Mouse (Mus musculus) heart, embryonic 11.5 days (tissue): Measurements from ENCODE around the gene Olfr117. TPM values are rescaled to one million over a fixed set of nuclear protein-coding genes. Genes with fewer than 3 reads are reported as not detected.
"Not testable (repeated sequence)": the region's sequence is repeated elsewhere in the genome, so short reads cannot be mapped to it uniquely, and the experiment has no call there.

ENCODE experiments used
- ATAC-seq: fragments of 200-750 bp; cut with Nextera tagmentation; replicated peaks from 2 replicates; pipeline ENCODE4 v1.8.0; 2017; ENCODE audit warnings: moderate library complexity; ENCODE audit not compliant: insufficient number of reproducible peaks, low FRiP score, low TSS enrichment
- H3K27ac ChIP-seq: fragments of 300-500 bp; sonication (generic); 2 replicates; pipeline ENCODE4 v1.5.1; 2014; ENCODE audit warnings: mild to moderate bottlenecking, low read depth, low read length
- H3K27me3 ChIP-seq: fragments of 300-500 bp; sonication (generic); 2 replicates; pipeline ENCODE4 v1.6.1; 2014; ENCODE audit warnings: mild to moderate bottlenecking, low read length, mixed read lengths; ENCODE audit not compliant: control insufficient read depth, insufficient read depth
- H3K36me3 ChIP-seq: fragments of 300-500 bp; sonication (generic); 2 replicates; pipeline ENCODE4 v1.6.1; 2014; ENCODE audit warnings: mild to moderate bottlenecking, low read length, moderate library complexity, mixed read lengths; ENCODE audit not compliant: control insufficient read depth, insufficient read depth
- H3K4me1 ChIP-seq: fragments of 300-500 bp; sonication (generic); 2 replicates; pipeline ENCODE4 v1.6.1; 2014; ENCODE audit warnings: low read length; ENCODE audit not compliant: control insufficient read depth, insufficient read depth
- H3K4me2 ChIP-seq: fragments of 300-500 bp; sonication (generic); 2 replicates; pipeline ENCODE4 v1.6.1; 2014; ENCODE audit warnings: mild to moderate bottlenecking, moderate library complexity
- H3K4me3 ChIP-seq: fragments of 300-500 bp; sonication (generic); 2 replicates; pipeline ENCODE4 v1.5.1; 2014; ENCODE audit warnings: low read depth, low read length
- H3K9ac ChIP-seq: fragments of 300-500 bp; sonication (generic); 2 replicates; pipeline ENCODE4 v1.6.1; 2014; ENCODE audit warnings: mild to moderate bottlenecking, low read depth, low read length, moderate library complexity
- H3K9me3 ChIP-seq: fragments of 300-500 bp; sonication (generic); replicated peaks from 2 replicates; pipeline ENCODE4 v1.6.1; 2016; ENCODE audit warnings: low read length; ENCODE audit not compliant: control insufficient read depth
- WGBS: fragments of 180-500 bp; shearing (Covaris S2); extraction: QIAGEN DNeasy Blood & Tissue Kit; methylation state at CpG from one replicate; pipeline ENCODE4 v1.1.7; 2014; ENCODE audit not compliant: insufficient replicate concordance; 5-methylcytosine and 5-hydroxymethylcytosine counted together
- polyA plus RNA-seq: library from polyadenylated mRNA; unstranded; fragments of >200 nt; fragmentation: Nextera tagmentation; extraction: Ambion mirVana; gene quantifications from 2 replicates; pipeline ENCODE4 v1.2.1, GENCODE M21; 2014

Olfr117 gene
- polyA plus RNA-seq, result not detected in 2 replicates

DNA sequence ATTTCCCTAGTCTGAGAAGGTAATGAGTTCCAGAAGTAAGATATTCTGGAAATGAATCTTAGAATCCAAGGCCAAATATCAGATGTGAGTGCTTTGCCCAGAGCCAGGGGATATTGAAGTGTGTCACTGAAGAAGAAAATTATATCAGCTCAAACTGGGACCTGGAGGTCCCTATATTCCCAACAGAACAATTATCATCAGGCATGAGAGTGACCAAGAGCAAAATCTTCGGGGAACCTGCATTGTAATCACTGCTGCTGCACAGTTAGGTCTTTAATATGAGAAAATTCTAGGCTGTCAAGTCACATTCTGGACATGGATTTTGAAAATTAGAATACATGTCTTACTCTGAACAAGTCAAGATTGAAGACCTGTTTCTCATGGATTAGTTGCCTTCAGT is at the start of gene Olfr117:
Gene Olfr117 (minus strand): TSS at position 101 of the 400 bp plus-strand sequence.
- Histone ChIP-seq H3K4me1 (no peaks in the 10 kb centered on the region), H3K9me3 (no peaks in the 10 kb centered on the region), H3K4me2 (no peak within 1 kb of the TSS), H3K27ac (no peak within 1 kb of the TSS), H3K4me3 (no peak within 1 kb of the TSS), H3K27me3 (no peaks in the 10 kb centered on the region), H3K36me3 (no peaks in the 10 kb centered on the region), H3K9ac (no peak within 1 kb of the TSS)
- WGBS, result 39% methylated on average over 1 of the region's 1 CpGs
- ATAC-seq, result no peak

DNA sequence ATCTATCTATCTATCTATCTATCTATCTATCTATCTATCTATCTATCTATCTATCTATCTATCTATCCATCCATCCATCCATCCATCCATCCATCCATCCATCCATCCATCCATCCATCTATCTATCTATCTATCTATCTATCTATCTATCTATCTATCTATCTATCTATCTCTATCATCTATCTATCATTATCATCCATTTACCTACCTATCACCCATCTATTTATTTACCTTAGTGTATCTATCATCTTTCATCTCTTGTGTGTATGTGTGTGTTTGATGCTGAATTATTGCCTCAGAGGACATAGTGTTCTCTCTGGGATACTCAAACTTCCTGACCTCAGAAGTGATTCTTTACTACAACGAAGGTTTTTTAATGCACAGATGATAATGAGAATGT is 32.7 kb upstream of the Olfr117 start, which contains the start of gene Olfr119:
Gene Olfr119 (plus strand): TSS at position 301 of the 400 bp plus-strand sequence.
- not testable (repeated sequence) for H3K27ac ChIP-seq, ATAC-seq, H3K4me1 ChIP-seq, H3K27me3 ChIP-seq, H3K4me3 ChIP-seq, H3K36me3 ChIP-seq, H3K9me3 ChIP-seq, H3K9ac ChIP-seq, H3K4me2 ChIP-seq
- 61% methylated on average over 1 of the region's 1 CpGs for WGBS

DNA sequence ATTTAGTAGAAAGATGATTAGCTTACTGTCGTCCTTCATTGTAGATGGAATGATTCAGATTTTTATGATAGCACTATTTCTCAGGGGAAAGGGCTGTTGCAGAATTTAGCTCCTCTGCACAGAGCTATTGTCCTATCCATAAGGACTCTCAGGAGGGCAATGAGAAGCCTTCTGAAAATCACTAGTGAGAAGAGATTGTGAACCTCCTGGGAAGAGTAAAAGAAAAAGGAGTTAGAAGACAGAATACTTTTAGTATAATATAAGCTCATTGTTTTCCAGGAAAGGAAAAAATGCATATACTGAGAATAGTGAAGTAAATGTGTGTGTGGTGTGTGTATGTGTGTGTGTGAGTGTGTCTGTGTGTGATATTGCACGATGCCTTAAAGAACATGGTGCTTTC is 3.1 kb upstream of the Olfr117 start, which contains the start of gene Olfr118:
Gene Olfr118 (plus strand): TSS at position 301 of the 400 bp plus-strand sequence.
- no peak within 1 kb of the TSS for H3K9ac ChIP-seq
- H3K27ac ChIP-seq, result no peak within 1 kb of the TSS
- H3K4me3 ChIP-seq, result no peak within 1 kb of the TSS
- H3K4me2 ChIP-seq, result no peak within 1 kb of the TSS
- WGBS, result 56% methylated on average over 2 of the region's 2 CpGs
- no peaks in the 10 kb centered on the region for H3K27me3 ChIP-seq
- ATAC-seq, result no peak
- no peaks in the 10 kb centered on the region for H3K4me1 ChIP-seq
- no peaks in the 10 kb centered on the region for H3K9me3 ChIP-seq
- no peaks in the 10 kb centered on the region for H3K36me3 ChIP-seq

DNA sequence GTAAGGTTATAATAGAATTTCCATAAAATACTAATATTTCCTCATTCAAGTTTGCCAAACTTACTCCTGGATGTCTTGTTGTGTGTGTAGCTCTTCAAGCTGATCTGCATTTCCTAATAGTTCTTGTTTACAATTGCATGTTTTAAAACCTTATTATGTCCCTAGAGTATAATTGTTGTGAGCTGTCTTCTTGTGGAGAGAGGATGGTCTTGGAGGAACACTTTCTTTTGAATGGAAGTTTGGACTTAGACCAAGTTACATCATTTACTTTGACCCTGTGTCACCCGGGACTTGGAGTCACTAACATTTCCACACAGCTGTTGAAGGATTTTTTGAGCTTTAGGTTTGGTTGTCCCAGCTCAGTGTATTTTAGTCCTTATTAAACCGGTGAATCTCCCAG is 36.6 kb downstream of the Olfr117 start, which contains the start of the genes Olfr115 and Olfr116:
Gene Olfr115 (minus strand): TSS at position 101 of the 400 bp plus-strand sequence.
Gene Olfr116 (minus strand): TSS at position 191 of the 400 bp plus-strand sequence.
- Histone ChIP-seq H3K27ac (no peak within 1 kb of the TSS), H3K36me3 (no peaks in the 10 kb centered on the region), H3K4me2 (no peak within 1 kb of the TSS), H3K27me3 (no peaks in the 10 kb centered on the region), H3K9ac (no peak within 1 kb of the TSS), H3K4me3 (no peak within 1 kb of the TSS), H3K9me3 (peaks cover 4% of the 10 kb centered on the region; the same call in 1 of the 2 replicates), H3K4me1 (no peaks in the 10 kb centered on the region)
- ATAC-seq, result no peak
- WGBS, result 69% methylated on average over 2 of the region's 2 CpGs

Other genes with a start within 250 kb of the Olfr117 start
- gene Olfr108, start 218.3 kb downstream of the Olfr117 start, polyA plus RNA-seq, result not detected in 2 replicates
- gene Olfr109, start 204.9 kb downstream of the Olfr117 start, polyA plus RNA-seq, result not detected in 2 replicates
- not detected in 2 replicates for gene H2-M2, start 180.2 kb downstream of the Olfr117 start, polyA plus RNA-seq
- not detected in 2 replicates for gene Olfr110, start 171.3 kb downstream of the Olfr117 start, polyA plus RNA-seq
- not detected in 2 replicates for gene Olfr111, start 155.8 kb downstream of the Olfr117 start, polyA plus RNA-seq
- gene Olfr112, start 94.3 kb downstream of the Olfr117 start, polyA plus RNA-seq, result not detected in 2 replicates
- not detected in 2 replicates for gene Olfr113, start 86.1 kb downstream of the Olfr117 start, polyA plus RNA-seq
- not detected in 2 replicates for gene Olfr114, start 71.0 kb downstream of the Olfr117 start, polyA plus RNA-seq
- gene Olfr115, start 36.7 kb downstream of the Olfr117 start, polyA plus RNA-seq, result not detected in 2 replicates
- not detected in 2 replicates for gene Olfr116, start 36.6 kb downstream of the Olfr117 start, polyA plus RNA-seq
- not detected in 2 replicates for gene Olfr118, start 3.2 kb upstream of the Olfr117 start, polyA plus RNA-seq
- gene Olfr119, start 32.8 kb upstream of the Olfr117 start, polyA plus RNA-seq, result not detected in 2 replicates
- gene Olfr120, start 58.0 kb upstream of the Olfr117 start, polyA plus RNA-seq, result not detected in 2 replicates
- gene Olfr121, start 85.1 kb upstream of the Olfr117 start, polyA plus RNA-seq, result not detected in 2 replicates
- gene Olfr122, start 104.8 kb upstream of the Olfr117 start, polyA plus RNA-seq, result not detected in 2 replicates
- not detected in 2 replicates for gene Olfr123, start 129.7 kb upstream of the Olfr117 start, polyA plus RNA-seq
- not detected in 2 replicates for gene Olfr124, start 136.1 kb upstream of the Olfr117 start, polyA plus RNA-seq
- gene Olfr125, start 169.2 kb upstream of the Olfr117 start, polyA plus RNA-seq, result not detected in 2 replicates
- not detected in 2 replicates for gene Olfr126, start 183.7 kb upstream of the Olfr117 start, polyA plus RNA-seq
- gene Olfr127, start 236.7 kb upstream of the Olfr117 start, polyA plus RNA-seq, result not detected in 2 replicates